Mouse (Mus musculus) olfactory bulb, adult 2 months (tissue): ENCODE results near the gene Col6a4.

Experiments
- CTCF ChIP-seq: fragments of 200-500 bp; IDR thresholded peaks from 2 replicates; pipeline ENCODE4 v1.5.1; 2012; ENCODE audit warnings: low read depth, mild to moderate bottlenecking, low read length, moderate library complexity; ENCODE audit not compliant: insufficient read depth
- POLR2A ChIP-seq: fragments of 200-500 bp; IDR thresholded peaks from 2 replicates; pipeline ENCODE4 v1.6.1; 2012; ENCODE audit warnings: mild to moderate bottlenecking, low read depth, low read length, moderate library complexity; ENCODE audit not compliant: insufficient read depth

DNA sequence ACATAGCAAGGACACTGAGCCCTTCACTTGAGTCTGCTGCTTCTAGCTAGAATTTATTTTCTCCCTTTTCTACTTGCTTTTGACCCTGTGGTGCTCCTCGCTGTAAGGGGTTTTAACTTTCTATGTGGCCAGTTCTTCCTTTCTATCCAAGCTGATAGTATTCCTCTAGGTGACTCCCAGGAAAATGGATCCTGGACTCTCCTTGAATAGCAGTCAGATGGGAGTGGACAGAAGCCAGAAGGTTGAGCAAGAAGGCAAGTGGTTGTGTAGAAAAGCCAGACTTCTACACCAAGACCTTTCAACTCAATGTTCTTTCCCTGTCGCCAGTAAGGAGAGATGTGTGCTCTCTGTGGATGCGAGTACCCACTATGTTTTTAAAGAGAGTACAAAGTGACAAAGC lies 80.9 kb downstream of the Col6a4 start:
- TF ChIP-seq CTCF (no peak), POLR2A (no peak)
